Mouse (Mus musculus) kidney, embryonic 16.5 days (tissue): ENCODE measurements around the gene Slx4ip. TPM values are rescaled to one million over a fixed set of nuclear protein-coding genes. Genes with fewer than 3 reads are reported as not detected.

Source experiments
- ATAC-seq: fragments of 200-750 bp; cut with Nextera tagmentation; 2 replicates; pipeline ENCODE4 v1.8.0; 2017; ENCODE audit warnings: moderate TSS enrichment; ENCODE audit not compliant: low FRiP score, low TSS enrichment
- H3K27ac ChIP-seq: fragments of 300-500 bp; sonication (generic); 2 replicates; pipeline ENCODE4 v1.5.1; 2014; ENCODE audit warnings: low read length
- H3K27me3 ChIP-seq: fragments of 300-500 bp; sonication (generic); 2 replicates; pipeline ENCODE4 v1.6.1; 2014; ENCODE audit warnings: low read length, control low read depth, mixed read lengths; ENCODE audit not compliant: insufficient read depth
- H3K36me3 ChIP-seq: fragments of 300-500 bp; sonication (generic); 2 replicates; pipeline ENCODE4 v1.6.1; 2014; ENCODE audit warnings: low read length, control low read depth, mixed read lengths; ENCODE audit not compliant: insufficient read depth
- H3K4me1 ChIP-seq: fragments of 300-500 bp; sonication (generic); 2 replicates; pipeline ENCODE4 v1.6.1; 2014; ENCODE audit warnings: low read length, control low read depth, mixed read lengths; ENCODE audit not compliant: insufficient read depth
- H3K4me2 ChIP-seq: fragments of 300-500 bp; sonication (generic); replicated peaks from 2 replicates; pipeline ENCODE4 v1.6.1; 2014; ENCODE audit warnings: low read depth, low read length
- H3K4me3 ChIP-seq: fragments of 300-500 bp; sonication (generic); 2 replicates; pipeline ENCODE4 v1.5.1; 2014; ENCODE audit warnings: mild to moderate bottlenecking, low read length
- H3K9ac ChIP-seq: fragments of 300-500 bp; sonication (generic); replicated peaks from 2 replicates; pipeline ENCODE4 v1.6.1; 2014; ENCODE audit warnings: low read length
- H3K9me3 ChIP-seq: fragments of 300-500 bp; sonication (generic); 2 replicates; pipeline ENCODE4 v1.6.1; 2016; ENCODE audit warnings: low read length, control low read depth
- WGBS: fragments of 180-500 bp; shearing (Covaris S2); extraction: QIAGEN DNeasy Blood & Tissue Kit; methylation state at CpG from one replicate; pipeline ENCODE4 v1.1.7; 2014; 5-methylcytosine and 5-hydroxymethylcytosine counted together
- polyA plus RNA-seq: library from polyadenylated mRNA; unstranded; fragments of >200 nt; fragmentation: Nextera tagmentation; extraction: Ambion mirVana; gene quantifications from 2 replicates; pipeline ENCODE4 v1.2.1, GENCODE M21; 2015

Gene Slx4ip
- polyA plus RNA-seq, 1 experiment from 2014 or later = 6.5 TPM

- H3K4me1 ChIP-seq = peaks cover 26% of the 10 kb centered on the region
- 72% methylated on average over 7 of the region's 7 CpGs for WGBS
Measured at GRCm38 (mm10) chr2:137093298-137093630, 202.2 kb downstream of the Slx4ip start.

GRCm38 (mm10) chr2:137094301-137094700, 203.3 kb downstream of the Slx4ip start:
- H3K27ac ChIP-seq = no peak overlapping the region
- H3K36me3 ChIP-seq = peaks cover 55% of the 10 kb centered on the region
- WGBS = 77% methylated on average over 8 of the region's 8 CpGs
- peaks cover 36% of the 10 kb centered on the region for H3K4me1 ChIP-seq
- ATAC-seq = no peak
- no peaks in the 10 kb centered on the region for H3K27me3 ChIP-seq
- H3K4me2 ChIP-seq = no peak overlapping the region
- no peaks in the 10 kb centered on the region for H3K9me3 ChIP-seq
- H3K9ac ChIP-seq = no peak overlapping the region
- H3K4me3 ChIP-seq = no peak overlapping the region

More at GRCm38 (mm10) chr2:137093298-137093630, 202.2 kb downstream of the Slx4ip start:
- H3K4me2 ChIP-seq = no peak overlapping the region
- H3K9me3 ChIP-seq = no peaks in the 10 kb centered on the region
- no peak for ATAC-seq
- no peak overlapping the region for H3K9ac ChIP-seq
- H3K27me3 ChIP-seq = no peaks in the 10 kb centered on the region
- H3K36me3 ChIP-seq = peaks cover 65% of the 10 kb centered on the region
- no peak overlapping the region for H3K27ac ChIP-seq
- H3K4me3 ChIP-seq = no peak overlapping the region

- Histone ChIP-seq H3K9me3 (no peaks in the 10 kb centered on the region), H3K4me3 (no peak overlapping the region), H3K27me3 (no peaks in the 10 kb centered on the region), H3K27ac (peak overlapping the region; percentile 62), H3K4me1 (peaks cover 61% of the 10 kb centered on the region), H3K4me2 (no peak overlapping the region), H3K9ac (no peak overlapping the region), H3K36me3 (peaks cover 44% of the 10 kb centered on the region)
- WGBS = 5% methylated on average over 3 of the region's 5 CpGs
- ATAC-seq = peak; percentile 32; the same call in 1 of the 2 replicates
Measured at GRCm38 (mm10) chr2:137096981-137097460, 206.0 kb downstream of the Slx4ip start.

- peak; percentile 71 for ATAC-seq
- Histone ChIP-seq H3K9me3 (no peaks in the 10 kb centered on the region), H3K4me3 (no peak overlapping the region), H3K27me3 (no peaks in the 10 kb centered on the region), H3K4me1 (peaks cover 56% of the 10 kb centered on the region), H3K27ac (peak overlapping the region; percentile 62), H3K4me2 (no peak overlapping the region), H3K9ac (no peak overlapping the region), H3K36me3 (peaks cover 39% of the 10 kb centered on the region)
- WGBS = 30% methylated on average over 11 of the region's 11 CpGs
Measured at GRCm38 (mm10) chr2:137098269-137099035, 207.4 kb downstream of the Slx4ip start.

- WGBS = 11% methylated on average over 6 of the region's 6 CpGs
- H3K9me3 ChIP-seq = no peaks in the 10 kb centered on the region
- peaks cover 47% of the 10 kb centered on the region for H3K36me3 ChIP-seq
- no peak overlapping the region for H3K9ac ChIP-seq
- H3K4me2 ChIP-seq = no peak overlapping the region
- peak overlapping the region; percentile 62 for H3K27ac ChIP-seq
- peaks cover 56% of the 10 kb centered on the region for H3K4me1 ChIP-seq
- H3K27me3 ChIP-seq = no peaks in the 10 kb centered on the region
- peak; percentile 43; the same call in 1 of the 2 replicates for ATAC-seq
- no peak overlapping the region for H3K4me3 ChIP-seq
Measured at GRCm38 (mm10) chr2:137099211-137099734, 208.3 kb downstream of the Slx4ip start.

- H3K4me2 ChIP-seq = no peak overlapping the region
- peak; percentile 24 for ATAC-seq
- 48% methylated on average over 5 of the region's 5 CpGs for WGBS
- H3K27ac ChIP-seq = peak overlapping the region; percentile 35; the same call in 1 of the 2 replicates
- no peaks in the 10 kb centered on the region for H3K9me3 ChIP-seq
- H3K4me1 ChIP-seq = peaks cover 56% of the 10 kb centered on the region
- H3K27me3 ChIP-seq = no peaks in the 10 kb centered on the region
- peaks cover 52% of the 10 kb centered on the region for H3K36me3 ChIP-seq
- H3K4me3 ChIP-seq = no peak overlapping the region
- H3K9ac ChIP-seq = no peak overlapping the region
Measured at GRCm38 (mm10) chr2:137101074-137101473, 210.1 kb downstream of the Slx4ip start.

- Histone ChIP-seq H3K4me3 (no peak overlapping the region), H3K27me3 (no peaks in the 10 kb centered on the region), H3K9me3 (no peaks in the 10 kb centered on the region), H3K9ac (0 out of 2 replicates have a peak overlapping the region, but pooled peaks have one; percentile 39), H3K27ac (no peak overlapping the region), H3K4me1 (peaks cover 55% of the 10 kb centered on the region), H3K36me3 (peaks cover 32% of the 10 kb centered on the region), H3K4me2 (no peak overlapping the region)
- no peak for ATAC-seq
- 73% methylated on average over 4 of the region's 4 CpGs for WGBS
Measured at GRCm38 (mm10) chr2:137107203-137107602, 216.2 kb downstream of the Slx4ip start.

- no peak for ATAC-seq
- H3K4me1 ChIP-seq = peaks cover 62% of the 10 kb centered on the region
- no peak overlapping the region for H3K4me3 ChIP-seq
- WGBS = 37% methylated on average over 8 of the region's 8 CpGs
- peak overlapping the region; percentile 16 for H3K27ac ChIP-seq
- peak overlapping the region; percentile 48 for H3K9ac ChIP-seq
- peak overlapping the region; percentile 89 for H3K4me2 ChIP-seq
- H3K9me3 ChIP-seq = no peaks in the 10 kb centered on the region
- H3K27me3 ChIP-seq = no peaks in the 10 kb centered on the region
- H3K36me3 ChIP-seq = peaks cover 32% of the 10 kb centered on the region
Measured at GRCm38 (mm10) chr2:137107946-137108345, 216.9 kb downstream of the Slx4ip start.

GRCm38 (mm10) chr2:137109321-137110213, 218.5 kb downstream of the Slx4ip start:
- ATAC-seq = no peak
- 45% methylated on average over 15 of the region's 15 CpGs for WGBS

More at GRCm38 (mm10) chr2:137109321-137110213, 218.5 kb downstream of the Slx4ip start:
- Histone ChIP-seq H3K27ac (peak overlapping the region; percentile 73), H3K4me3 (peak overlapping the region; percentile 16), H3K9me3 (no peaks in the 10 kb centered on the region), H3K4me1 (peaks cover 67% of the 10 kb centered on the region), H3K27me3 (no peaks in the 10 kb centered on the region), H3K9ac (peak overlapping the region; percentile 2), H3K36me3 (peaks cover 19% of the 10 kb centered on the region), H3K4me2 (peak overlapping the region; percentile 89)
